Mouse (Mus musculus): ENCODE measurements around the gene Gart. TPM values are rescaled to one million over a fixed set of nuclear protein-coding genes. Genes with fewer than 3 reads are reported as not detected.

Gart gene
- total RNA-seq, 2 experiments from 2014 or later = 36.9 to 50.1 TPM

DNA sequence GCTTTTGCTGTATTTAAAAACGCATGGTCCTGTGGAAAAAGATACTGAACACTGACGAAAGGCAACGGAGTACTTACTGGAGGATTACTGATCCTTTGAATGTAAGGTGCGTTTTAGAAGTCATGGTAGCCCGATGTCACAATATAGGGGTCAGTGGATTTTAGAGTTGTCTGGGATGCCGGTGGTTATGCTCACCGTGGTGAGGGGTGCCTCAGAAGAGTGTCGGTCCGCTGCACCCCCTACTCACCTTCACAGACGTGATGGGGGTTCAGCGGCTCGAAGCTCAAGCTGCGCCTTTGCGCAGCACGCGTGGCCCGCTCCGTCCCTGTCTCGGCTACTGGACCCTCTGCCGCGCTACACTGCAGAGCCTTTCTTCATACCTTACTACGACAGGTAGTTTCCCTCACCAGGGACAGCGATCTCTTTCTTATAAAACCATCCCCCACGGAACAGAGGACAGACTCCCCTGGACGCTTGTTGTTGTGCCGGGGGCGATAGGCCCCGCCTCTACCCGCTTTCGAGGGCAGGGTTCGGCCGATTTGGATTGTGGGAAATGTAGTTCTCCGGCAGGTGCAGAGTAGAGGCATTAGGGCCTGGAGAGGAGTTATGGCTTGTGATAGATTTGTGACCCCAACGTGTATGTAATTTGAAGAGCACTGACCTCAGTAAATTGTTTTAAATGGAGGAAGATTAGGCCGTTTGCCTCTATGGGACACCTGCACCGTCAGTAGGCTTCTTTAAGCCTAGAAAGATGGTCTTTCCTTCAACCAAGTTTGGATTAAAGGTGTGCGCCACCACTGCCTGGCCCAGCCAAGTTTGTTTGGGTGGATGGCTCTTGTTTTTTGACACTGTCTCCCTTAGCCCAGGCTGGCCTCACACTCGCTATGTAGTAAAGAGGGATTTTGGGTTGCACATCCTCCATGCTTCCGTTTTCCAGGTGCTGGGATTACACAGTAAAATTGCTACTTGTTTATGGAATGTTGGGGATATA is 27.9 kb downstream of the Gart start, which contains the start of gene Dnajc28:
Dnajc28 (minus strand) TSS at position 516 of the 991 bp plus-strand sequence.
- intact Hi-C loops (cut with DNase I) = no loop called here
- DNase-seq (ENCODE audit: low spot score in 2 of 2) = peak; percentile 82 to 90

DNA sequence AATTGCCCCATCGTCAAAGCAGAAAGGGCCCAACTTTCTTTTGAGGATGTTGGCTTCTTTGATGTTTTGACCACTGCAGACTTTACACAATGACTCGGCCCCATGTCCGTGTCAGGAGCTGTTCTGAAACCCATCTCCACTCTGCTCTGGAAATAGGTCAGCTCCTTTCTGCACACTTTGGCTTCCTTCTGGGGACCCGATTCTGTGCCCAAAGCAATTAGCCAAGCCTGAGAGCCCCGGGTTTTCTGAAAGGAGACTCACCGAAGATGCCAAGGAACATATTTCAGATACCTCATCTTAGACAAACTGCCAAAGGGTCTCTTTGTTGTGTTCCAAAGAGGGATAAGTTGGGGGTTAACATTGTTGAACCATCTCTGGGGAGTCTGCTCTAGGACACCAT is 32.2 kb downstream of the Gart start:
- DNase-seq (ENCODE audit: low spot score in 2 of 2) = no peak
- intact Hi-C loops (cut with DNase I) = no loop called here

DNA sequence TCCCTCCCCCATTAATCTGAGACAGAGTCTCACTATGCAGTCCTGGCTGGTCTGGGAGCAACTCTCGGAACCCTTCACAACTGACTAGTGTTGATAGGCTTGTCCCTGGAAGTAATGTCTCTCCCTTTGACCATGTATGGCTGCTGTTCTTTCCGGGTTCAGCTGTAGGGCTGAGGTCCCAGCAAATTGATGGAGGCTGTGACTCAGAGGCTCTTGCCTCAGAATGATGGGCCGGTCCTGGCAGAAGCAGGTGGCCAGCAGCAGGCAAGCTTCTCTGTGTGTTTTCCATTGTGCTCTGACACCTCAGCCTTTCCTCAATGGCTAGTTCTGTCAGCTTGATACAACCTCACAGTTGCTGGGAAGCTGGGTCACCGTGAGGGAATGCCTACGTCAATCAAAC is 34.2 kb downstream of the Gart start:
- no peak for DNase-seq (ENCODE audit: low spot score in 2 of 2)
- intact Hi-C loops (cut with DNase I) = no loop called here

DNA sequence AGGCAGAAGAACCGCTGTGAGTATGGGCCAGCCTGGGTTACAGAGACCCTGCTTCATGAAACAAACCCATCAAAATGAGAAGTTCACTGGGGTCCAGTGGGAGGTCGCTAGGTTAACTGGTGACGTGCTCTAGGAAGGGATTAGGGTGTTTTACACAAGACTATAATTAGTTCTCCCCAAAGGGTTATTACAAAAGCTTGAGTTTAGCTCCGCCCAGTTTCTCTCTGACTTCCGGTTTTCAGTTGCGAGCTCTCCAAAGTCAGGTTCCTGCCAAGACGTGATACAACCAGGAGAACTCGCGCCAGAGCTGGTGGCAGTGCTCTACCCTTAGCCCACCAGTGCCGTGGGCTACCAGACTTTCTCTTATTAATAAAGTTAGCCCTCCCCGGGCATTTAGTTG is 35.5 kb downstream of the Gart start:
- intact Hi-C loops (cut with DNase I) = no loop called here
- DNase-seq (ENCODE audit: low spot score in 2 of 2) = no peak

DNA sequence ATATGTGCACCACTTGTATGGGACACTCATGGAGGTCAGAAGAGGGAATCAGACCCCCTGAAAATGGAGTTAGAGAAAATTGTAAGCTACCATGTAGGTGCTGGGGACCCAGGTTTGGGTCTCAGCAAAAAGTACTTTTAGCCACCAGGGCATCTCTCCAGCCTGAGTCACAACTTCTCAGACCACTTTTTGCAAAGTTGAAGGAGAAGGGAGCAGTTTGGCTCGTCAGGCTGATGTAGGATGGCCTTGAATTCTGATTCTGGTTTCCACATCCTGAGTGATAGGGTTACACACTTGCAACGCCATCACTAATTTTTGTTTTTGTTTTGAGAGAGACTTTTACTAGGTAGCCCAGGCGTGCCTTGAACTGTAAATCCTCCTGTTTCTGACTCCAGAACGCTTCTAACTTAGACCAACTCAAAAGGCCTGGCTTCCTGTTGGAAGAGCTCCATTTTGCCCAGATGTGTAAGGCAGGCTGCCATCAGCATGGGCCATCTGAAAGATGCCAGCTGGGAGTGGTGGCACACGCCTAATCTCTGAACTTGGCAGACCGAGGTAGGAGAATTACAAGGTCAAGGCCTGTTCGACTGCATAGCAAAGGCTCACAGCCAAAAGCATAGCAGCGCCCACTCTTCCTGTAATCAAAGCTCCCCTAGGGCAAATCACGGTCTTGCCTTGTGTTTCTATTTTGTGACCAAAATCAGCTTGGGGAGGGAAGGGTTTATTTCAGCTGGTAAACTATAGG is 37.1 kb downstream of the Gart start:
- intact Hi-C loops (cut with DNase I) = no loop called here
- DNase-seq (ENCODE audit: low spot score in 2 of 2) = no peak

DNA sequence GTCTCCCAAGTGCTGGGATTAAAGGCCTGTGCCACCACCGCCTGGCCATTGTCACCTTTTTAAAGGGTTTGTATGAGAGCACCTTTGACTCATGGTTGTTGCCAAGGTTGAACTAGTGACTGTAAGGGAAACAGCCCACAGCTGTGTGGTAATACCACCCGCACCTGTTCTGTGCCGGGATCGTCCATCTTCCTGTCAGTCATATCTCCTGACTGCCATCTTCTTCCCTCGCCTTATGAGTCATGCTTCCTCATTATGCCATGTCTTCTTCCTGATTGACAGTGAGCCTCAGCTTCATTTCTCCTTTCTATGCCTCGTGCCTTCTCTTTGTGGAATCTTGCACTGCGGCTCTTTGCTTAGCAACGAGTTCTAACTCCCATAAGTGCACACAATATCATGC is 39.8 kb downstream of the Gart start:
- no peak for DNase-seq (ENCODE audit: low spot score in 2 of 2)
- intact Hi-C loops (cut with DNase I) = no loop called here

DNA sequence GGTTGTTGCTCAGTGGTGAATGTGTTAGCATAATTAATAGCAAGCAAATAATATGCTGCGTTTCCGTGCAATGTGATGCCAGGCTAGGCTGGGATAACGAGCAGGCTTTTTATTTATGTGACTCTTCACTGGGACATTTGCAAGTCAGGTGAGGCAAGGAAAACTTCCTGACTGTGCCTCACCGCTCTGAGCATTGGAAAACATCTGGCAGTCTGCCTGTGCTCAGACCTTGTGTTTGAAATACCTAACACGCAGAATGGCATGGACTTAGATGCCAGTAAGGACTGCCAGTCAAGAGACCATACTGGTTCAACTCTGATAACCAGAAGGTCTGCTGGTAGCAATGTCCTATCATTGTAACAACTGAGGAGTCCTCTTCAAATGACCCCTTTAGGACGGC is 41.6 kb downstream of the Gart start:
- no peak for DNase-seq (ENCODE audit: low spot score in 2 of 2)
- intact Hi-C loops (cut with DNase I) = no loop called here

DNA sequence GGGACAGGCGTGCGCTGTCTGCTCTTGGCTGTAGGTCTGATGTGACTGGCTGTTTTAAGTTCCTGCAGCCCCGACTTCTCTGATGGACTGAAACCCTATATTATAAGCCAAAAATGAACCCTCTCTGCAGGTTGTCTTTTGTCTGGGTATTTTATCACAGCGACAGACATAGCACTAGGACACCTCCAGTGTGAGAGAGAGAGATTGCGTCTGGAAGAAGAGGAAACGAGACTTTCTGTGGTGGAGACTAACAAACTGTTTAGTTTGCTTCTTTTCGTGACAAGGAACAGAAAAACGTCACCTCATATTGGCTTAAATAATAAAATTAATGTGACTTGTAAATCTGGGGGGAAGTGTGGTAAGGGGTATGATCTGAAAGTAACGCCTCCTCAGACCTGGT is 45.1 kb downstream of the Gart start:
- intact Hi-C loops (cut with DNase I) = no loop called here
- DNase-seq (ENCODE audit: low spot score in 2 of 2) = no peak

DNA sequence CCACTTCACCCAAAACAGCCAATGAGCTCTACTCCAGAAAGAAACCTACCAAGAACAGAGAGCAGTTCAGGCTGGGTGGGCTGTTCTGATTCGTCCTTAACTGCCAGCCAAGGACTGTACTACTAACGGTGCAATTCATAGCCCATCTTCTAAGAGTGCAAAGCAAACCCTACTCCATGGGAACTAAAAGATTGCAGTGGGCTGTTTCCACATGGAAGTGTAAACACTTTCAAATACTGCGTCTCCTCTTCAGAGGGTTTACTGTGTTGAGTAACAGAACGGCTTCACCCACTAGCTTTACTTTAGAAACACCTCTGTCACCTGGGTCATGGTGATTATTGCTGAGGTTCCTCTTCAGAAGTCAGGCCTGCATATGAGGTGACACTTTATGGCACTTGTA is 45.7 kb downstream of the Gart start:
- no peak for DNase-seq (ENCODE audit: low spot score in 2 of 2)
- intact Hi-C loops (cut with DNase I) = no loop called here

DNA sequence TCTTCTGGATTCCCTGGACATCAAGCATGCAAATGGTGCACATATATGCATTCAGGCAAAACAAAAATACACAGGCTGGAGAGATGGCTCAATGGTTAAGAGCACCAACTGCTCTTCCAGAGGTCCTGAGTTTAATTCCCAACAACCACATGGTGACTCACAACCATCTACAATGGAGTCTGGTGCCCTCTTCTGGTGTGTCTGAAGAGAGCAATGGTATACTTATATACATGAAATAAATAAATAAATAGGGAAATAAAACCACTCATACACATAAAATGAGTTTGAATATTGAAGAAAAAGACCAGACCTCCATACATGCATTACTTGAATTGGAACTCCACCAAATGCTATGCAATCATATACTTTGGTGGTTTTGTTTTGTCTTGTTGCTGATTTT is 47.5 kb downstream of the Gart start:
- intact Hi-C loops (cut with DNase I) = no loop called here
- DNase-seq (ENCODE audit: low spot score in 2 of 2) = no peak

DNA sequence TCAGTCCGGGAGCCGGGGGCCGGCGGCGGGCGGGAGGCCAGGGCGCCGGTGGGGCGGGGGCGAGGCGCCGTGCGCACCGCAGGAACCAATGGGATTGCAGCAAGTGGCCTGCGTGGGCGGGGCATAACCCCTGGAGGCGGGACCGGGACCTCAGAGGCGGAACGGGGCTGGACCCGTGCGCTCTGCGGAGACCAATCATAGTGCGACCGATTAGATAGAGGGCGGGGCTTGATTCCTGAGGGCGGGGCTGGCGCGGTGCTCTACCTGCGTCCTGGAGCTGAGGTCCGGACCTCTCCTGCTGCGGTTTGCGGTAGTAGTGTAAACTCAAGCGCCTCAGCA is 49.1 kb downstream of the Gart start, which contains the start of gene Tmem50b:
Tmem50b (minus strand) TSS at position 129 of the 339 bp plus-strand sequence.
- peak; percentile 99 for DNase-seq (ENCODE audit: low spot score in 2 of 2)
- intact Hi-C loops (cut with DNase I) = loop anchor here (2.0 kb wide), 1 partner anchor 49 kb away; the partner anchor contains the start of genes Gart and Son

DNA sequence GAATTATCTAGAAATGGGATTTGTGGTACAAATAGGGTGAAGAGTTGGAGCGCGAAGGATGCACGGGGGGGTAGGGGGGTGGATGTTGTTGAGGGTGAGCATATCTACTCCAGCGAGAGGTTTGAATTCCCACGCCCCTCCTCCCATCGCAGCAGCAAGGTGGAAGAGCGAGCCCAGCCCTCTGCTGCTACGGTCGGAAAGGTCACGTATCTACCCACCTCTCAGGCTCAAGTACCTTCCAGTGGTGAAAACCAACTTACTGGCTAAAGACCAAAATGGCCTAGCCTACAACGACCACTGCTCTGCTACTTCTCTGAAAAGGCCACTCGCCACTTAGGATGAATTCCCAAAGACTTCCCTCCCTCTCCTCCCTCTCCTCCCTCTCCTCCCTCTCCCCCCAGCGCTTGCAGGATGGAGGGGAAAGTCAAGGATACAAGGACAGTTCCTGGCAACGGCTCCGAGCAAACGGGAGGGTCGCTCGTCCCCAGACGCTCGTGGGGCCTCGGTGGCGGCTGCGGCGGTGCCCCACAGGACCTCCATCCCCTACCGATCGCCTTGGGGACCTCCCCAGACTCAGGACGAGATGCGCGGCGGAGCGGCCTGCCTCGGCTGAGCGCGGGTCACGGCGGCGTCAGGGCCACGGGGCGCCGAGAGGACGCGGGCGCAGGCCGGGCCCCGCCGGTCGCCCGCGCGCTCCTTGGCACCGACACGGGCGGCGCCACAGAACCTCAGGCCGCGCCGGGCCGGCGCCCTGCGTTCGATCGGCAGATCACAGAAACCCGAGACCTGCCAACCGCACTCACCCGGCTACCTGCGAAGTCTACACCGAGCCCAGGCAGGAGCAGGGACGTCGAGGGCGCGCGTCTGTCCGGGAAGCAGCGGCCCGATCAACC is 49.7 kb downstream of the Gart start:
- intact Hi-C loops (cut with DNase I) = loop anchor here (2.0 kb wide), 1 partner anchor 50 kb away; the partner anchor contains the start of genes Gart and Son
- DNase-seq (ENCODE audit: low spot score in 2 of 2) = peak in 1 of 2 experiments; percentile 19

DNA sequence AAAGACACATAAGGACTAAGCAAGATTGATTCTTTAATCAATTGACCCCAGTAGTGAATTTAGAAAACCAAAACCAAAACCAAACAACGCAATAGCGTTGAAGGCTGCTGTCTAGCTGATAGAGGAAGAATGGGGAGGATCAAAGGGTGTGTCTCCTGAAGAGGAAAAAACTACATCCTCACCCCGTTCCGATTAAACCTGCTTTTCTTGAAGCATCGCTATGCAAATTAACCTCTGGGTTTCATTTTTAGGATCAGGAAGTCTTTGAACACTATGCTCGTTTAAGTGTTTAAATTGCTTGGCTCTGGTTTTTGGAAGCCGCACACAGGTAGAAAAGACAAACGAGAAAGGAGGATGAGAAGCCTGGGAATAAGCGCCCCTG is 50.4 kb downstream of the Gart start:
- intact Hi-C loops (cut with DNase I) = loop anchor here (2.0 kb wide), 1 partner anchor 50 kb away; the partner anchor contains the start of genes Gart and Son
- no peak for DNase-seq (ENCODE audit: low spot score in 2 of 2)

DNA sequence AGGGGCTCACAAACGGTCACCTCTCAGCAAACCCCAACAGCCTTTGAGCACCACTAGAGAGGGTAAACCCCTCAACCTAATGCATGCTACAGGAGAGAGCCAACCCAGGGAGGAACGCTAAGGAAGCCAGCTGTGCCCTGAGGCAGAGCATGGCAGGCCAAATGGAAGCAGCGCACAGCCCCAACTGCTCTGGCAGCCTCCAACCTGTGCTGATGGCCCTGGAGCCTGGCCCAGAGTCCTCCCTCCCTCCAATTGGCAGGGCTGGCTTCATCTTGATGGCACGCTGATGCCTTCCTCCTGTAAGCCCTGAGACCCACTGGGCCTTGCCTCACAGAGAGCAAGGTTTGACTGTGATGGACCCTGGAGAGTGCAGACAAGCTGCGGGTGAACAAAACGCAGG is 51.7 kb downstream of the Gart start:
- intact Hi-C loops (cut with DNase I) = no loop called here
- peak in 1 of 2 experiments; percentile 10 for DNase-seq (ENCODE audit: low spot score in 2 of 2)

DNA sequence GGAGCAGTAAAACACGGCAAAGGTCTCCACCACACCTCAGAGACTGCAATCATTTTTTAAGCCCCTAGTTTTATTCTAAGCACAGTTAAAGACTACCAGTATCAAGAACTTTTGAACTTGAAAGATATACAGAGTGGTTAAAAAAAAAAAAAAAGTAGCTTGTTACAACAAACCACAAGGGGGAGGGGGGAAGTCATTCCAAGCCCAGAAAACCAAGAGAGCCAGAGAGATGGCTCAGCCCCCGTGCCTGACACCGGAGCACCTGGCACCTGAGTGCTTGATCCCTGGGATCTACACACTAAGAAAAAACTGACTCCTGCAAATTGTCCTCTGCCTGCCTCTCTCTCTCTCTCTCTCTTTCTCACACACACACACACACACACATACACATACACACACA is 53.5 kb downstream of the Gart start:
- intact Hi-C loops (cut with DNase I) = no loop called here
- no peak for DNase-seq (ENCODE audit: low spot score in 2 of 2)

DNA sequence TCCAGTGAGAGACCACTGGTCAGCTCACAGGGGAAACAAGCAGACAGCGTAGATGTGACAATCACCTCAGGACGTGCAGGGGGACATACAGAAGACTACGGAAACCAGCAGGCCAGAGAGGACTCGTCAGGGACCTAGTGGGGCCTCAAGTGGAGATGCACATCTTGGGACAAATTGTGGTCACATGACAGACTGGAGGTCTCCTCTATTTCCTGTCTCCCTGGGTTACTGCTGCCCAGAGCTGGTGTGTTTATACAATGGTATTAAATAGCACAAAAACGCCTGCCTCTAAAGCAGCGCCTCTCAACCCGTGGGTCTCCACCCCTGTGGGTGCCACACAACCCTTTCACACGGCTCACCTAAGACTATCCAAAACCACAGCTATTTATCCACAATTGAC is 54.6 kb downstream of the Gart start:
- DNase-seq (ENCODE audit: low spot score in 2 of 2) = no peak
- intact Hi-C loops (cut with DNase I) = no loop called here

DNA sequence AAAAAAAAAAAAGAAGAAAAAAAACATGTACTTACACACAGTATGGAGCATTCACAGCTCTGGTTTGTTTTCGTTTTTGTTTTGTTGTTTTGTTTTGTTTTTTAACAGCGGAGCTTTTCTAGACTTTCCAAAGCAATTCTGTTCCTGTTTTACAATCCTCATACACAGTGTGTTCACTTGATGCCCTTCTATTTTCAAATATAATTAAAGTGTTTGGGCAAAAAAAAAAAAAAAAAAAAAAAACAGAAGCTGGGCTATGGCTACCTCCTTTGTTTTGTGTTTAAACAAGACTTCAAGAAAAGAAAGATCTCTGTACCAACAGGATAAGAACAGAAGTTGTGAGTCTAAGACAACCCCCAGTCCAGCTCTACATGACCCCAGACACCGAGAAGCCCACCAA is 58.0 kb downstream of the Gart start:
- no peak for DNase-seq (ENCODE audit: low spot score in 2 of 2)
- intact Hi-C loops (cut with DNase I) = no loop called here

DNA sequence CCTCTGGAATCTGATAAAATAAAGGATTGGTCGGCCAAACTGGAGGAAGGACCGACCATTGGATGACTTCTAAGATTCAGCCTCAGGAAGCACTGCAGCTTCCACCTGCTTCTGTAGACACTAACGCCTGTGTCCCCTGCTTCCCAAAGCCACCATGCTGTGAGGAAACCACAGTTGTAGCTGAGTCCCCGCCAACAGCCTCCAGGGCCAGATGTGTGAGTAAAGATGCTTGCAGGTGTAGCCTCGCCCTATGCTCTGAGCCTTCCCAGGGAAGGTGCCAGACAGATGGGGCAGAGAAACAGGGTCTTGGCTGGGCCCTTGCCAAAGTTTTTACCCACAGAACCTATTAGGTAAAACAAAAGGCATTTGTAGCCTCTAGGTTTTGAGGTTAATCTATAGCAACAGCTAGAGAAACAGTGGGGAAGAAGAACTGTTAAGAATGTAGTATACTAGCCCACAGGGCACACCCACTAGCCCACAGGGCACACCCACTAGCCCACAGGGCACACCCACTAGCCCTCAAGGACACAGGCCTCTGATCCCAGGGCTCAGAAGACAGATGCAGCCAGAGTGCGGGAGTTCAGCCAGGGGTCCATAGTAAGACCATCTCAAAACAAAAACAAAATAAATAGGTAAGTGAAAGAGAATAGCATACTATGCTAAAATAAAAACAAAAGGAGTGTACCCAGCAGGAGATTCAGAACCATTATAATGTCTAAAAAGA is 58.9 kb downstream of the Gart start:
- DNase-seq (ENCODE audit: low spot score in 2 of 2) = no peak
- intact Hi-C loops (cut with DNase I) = no loop called here

DNA sequence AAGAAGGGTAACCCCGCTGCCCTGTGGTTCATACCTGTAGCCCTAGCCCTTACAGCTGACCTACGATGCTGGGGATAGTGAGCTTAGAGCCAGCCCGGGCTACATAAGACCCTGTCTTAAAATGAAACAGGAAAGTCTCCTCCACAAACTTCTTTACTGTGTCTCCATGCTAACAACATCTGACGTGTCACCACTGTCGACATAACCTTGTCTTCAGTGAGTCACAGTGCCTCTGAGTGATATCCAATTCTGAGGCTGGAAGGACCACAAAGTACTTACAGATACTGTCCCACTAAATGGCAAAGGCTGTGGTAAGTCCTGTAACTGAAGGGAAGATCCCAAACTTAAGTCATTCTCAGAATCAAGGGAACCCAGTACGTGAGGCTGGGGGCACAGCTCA is 60.5 kb downstream of the Gart start:
- DNase-seq (ENCODE audit: low spot score in 2 of 2) = no peak
- intact Hi-C loops (cut with DNase I) = no loop called here

Data from left cerebral cortex, postnatal 25 days (tissue).